Mouse (Mus musculus): ENCODE results near the gene Vmn1r73.

Vmn1r73 gene

DNA sequence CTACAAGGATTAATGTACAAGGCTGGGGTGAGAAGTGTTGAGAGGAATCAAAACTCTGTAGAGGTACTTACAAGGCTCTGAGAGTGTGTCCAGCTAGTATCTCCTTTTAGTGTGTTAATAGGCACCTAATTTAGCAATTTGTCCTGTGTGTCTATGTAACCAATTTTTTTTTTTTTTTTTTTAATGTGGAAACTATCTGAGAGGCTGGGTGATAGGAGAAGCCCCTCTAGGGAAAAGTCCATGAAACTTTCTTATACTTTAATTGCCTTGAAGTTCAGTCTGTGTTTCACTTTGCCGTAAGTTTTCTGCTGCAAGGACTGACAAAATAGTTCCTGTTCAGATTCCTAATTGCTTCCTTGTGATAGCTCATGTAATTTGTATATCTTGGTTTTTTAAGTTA is at the start of gene Vmn1r73:
Gene Vmn1r73, plus strand, starts transcription at position 301 of the 400 bp plus-strand sequence.
- DNase-seq: no peak

Data from kidney, postnatal 25 days (tissue).